Mouse (Mus musculus) testis, adult 2 months (tissue): ENCODE measurements around the gene Bsx.

Source experiments
- CTCF ChIP-seq: fragments of 200-500 bp; IDR thresholded peaks from 2 replicates; pipeline ENCODE4 v1.5.1; 2012; ENCODE audit warnings: low read depth, mild to moderate bottlenecking, inconsistent platforms, low read length, moderate library complexity; ENCODE audit not compliant: control insufficient read depth, insufficient read depth, insufficient replicate concordance
- POLR2A ChIP-seq: fragments of 200-500 bp; IDR thresholded peaks from 2 replicates; pipeline ENCODE4 v1.6.1; 2012; ENCODE audit warnings: low read depth, mild to moderate bottlenecking, inconsistent platforms, low read length, moderate library complexity; ENCODE audit not compliant: control insufficient read depth

GRCm38 (mm10) chr9:40851515-40851914, 22.4 kb upstream of the Bsx start:
- no peak for TF ChIP-seq CTCF
- no peak for TF ChIP-seq POLR2A
